Mouse (Mus musculus) forebrain, embryonic 11.5 days (tissue): Measurements from ENCODE around the gene Wdr86. TPM values are rescaled to one million over a fixed set of nuclear protein-coding genes. Genes with fewer than 3 reads are reported as not detected.

ENCODE experiments used
- ATAC-seq: fragments of 200-750 bp; cut with Nextera tagmentation; replicated peaks from 2 replicates; pipeline ENCODE4 v1.8.0; 2017; ENCODE audit warnings: moderate TSS enrichment; ENCODE audit not compliant: low FRiP score
- DNase-seq: peaks from one replicate; pipeline ENCODE4 v3.0.0-alpha.2; 2017; ENCODE audit warnings: low spot score
- H3K27ac ChIP-seq: fragments of 300-500 bp; sonication (generic); 2 replicates; pipeline ENCODE4 v1.5.1; 2014; ENCODE audit warnings: low read depth, low read length
- H3K27me3 ChIP-seq: fragments of 300-500 bp; sonication (generic); 2 replicates; pipeline ENCODE4 v1.6.1; 2014; ENCODE audit warnings: mild to moderate bottlenecking, low read length, mixed read lengths; ENCODE audit not compliant: control insufficient read depth, insufficient read depth
- H3K36me3 ChIP-seq: fragments of 300-500 bp; sonication (generic); 2 replicates; pipeline ENCODE4 v1.6.1; 2014; ENCODE audit warnings: mild to moderate bottlenecking, low read length, moderate library complexity, mixed read lengths; ENCODE audit not compliant: control insufficient read depth, insufficient read depth
- H3K4me1 ChIP-seq: fragments of 300-500 bp; sonication (generic); replicated peaks from 2 replicates; pipeline ENCODE4 v1.6.1; 2014; ENCODE audit warnings: low read length, mixed read lengths; ENCODE audit not compliant: control insufficient read depth, insufficient read depth
- H3K4me2 ChIP-seq: fragments of 300-500 bp; sonication (generic); 2 replicates; pipeline ENCODE4 v1.6.1; 2014; ENCODE audit warnings: low read depth, mild to moderate bottlenecking, low read length, moderate library complexity, mixed read lengths; ENCODE audit not compliant: severe bottlenecking
- H3K4me3 ChIP-seq: fragments of 300-500 bp; sonication (generic); 2 replicates; pipeline ENCODE4 v1.5.1; 2014; ENCODE audit warnings: low read depth, low read length
- H3K9ac ChIP-seq: fragments of 300-500 bp; sonication (generic); 2 replicates; pipeline ENCODE4 v1.6.1; 2014; ENCODE audit warnings: low read length
- H3K9me3 ChIP-seq: fragments of 300-500 bp; sonication (generic); 2 replicates; pipeline ENCODE4 v1.6.1; 2016; ENCODE audit warnings: low read length, mixed read lengths; ENCODE audit not compliant: control insufficient read depth
- WGBS: fragments of 180-500 bp; shearing (Covaris S2); extraction: QIAGEN DNeasy Blood & Tissue Kit; methylation state at CpG from one replicate; pipeline ENCODE4 v1.1.7; 2014; 5-methylcytosine and 5-hydroxymethylcytosine counted together
- polyA plus RNA-seq: library from polyadenylated mRNA; unstranded; fragments of >200 nt; fragmentation: Nextera tagmentation; extraction: Ambion mirVana; gene quantifications from 2 replicates; pipeline ENCODE4 v1.2.1, GENCODE M21; 2014

Gene Wdr86
- polyA plus RNA-seq, 1 experiment from 2014 or later, result 13.6 TPM

- H3K4me2 ChIP-seq, result peak overlapping the region; percentile 62
- H3K4me1 ChIP-seq, result no peaks in the 10 kb centered on the region
- ATAC-seq (no peak; the same call in 1 of the 2 replicates), DNase-seq (peak; percentile 71)
- WGBS, result 30% methylated on average over 16 of the region's 16 CpGs
- H3K9me3 ChIP-seq, result no peaks in the 10 kb centered on the region
- H3K27ac ChIP-seq, result peak overlapping the region; percentile 90
- H3K9ac ChIP-seq, result peak overlapping the region; percentile 67
- H3K36me3 ChIP-seq, result no peaks in the 10 kb centered on the region
- H3K4me3 ChIP-seq, result peak overlapping the region; percentile 90
- no peaks in the 10 kb centered on the region for H3K27me3 ChIP-seq
Observed at GRCm38 (mm10) chr5:24684578-24685365, 45.8 kb downstream of the Wdr86 start.

GRCm38 (mm10) chr5:24681436-24681835, 49.1 kb downstream of the Wdr86 start:
- H3K4me2 ChIP-seq, result no peak overlapping the region
- DNase-seq (no peak), ATAC-seq (no peak)
- 57% methylated on average over 1 of the region's 1 CpGs for WGBS
- no peak overlapping the region for H3K9ac ChIP-seq
- H3K27ac ChIP-seq, result no peak overlapping the region
- H3K36me3 ChIP-seq, result no peaks in the 10 kb centered on the region
- H3K4me1 ChIP-seq, result no peaks in the 10 kb centered on the region
- no peak overlapping the region for H3K4me3 ChIP-seq
- H3K9me3 ChIP-seq, result no peaks in the 10 kb centered on the region
- no peaks in the 10 kb centered on the region for H3K27me3 ChIP-seq

GRCm38 (mm10) chr5:24674238-24674637, 56.3 kb downstream of the Wdr86 start:
- ATAC-seq, result 0 out of 2 replicates have a peak, but pooled peaks have one; percentile 30
- H3K36me3 ChIP-seq, result no peaks in the 10 kb centered on the region
- H3K4me1 ChIP-seq, result no peaks in the 10 kb centered on the region
- H3K9ac ChIP-seq, result no peak overlapping the region
- no peaks in the 10 kb centered on the region for H3K27me3 ChIP-seq
- peak; percentile 82 for DNase-seq
- H3K4me2 ChIP-seq, result no peak overlapping the region
- H3K4me3 ChIP-seq, result no peak overlapping the region
- no peak overlapping the region for H3K27ac ChIP-seq
- no peaks in the 10 kb centered on the region for H3K9me3 ChIP-seq
- 34% methylated on average over 4 of the region's 4 CpGs for WGBS

Other genes with a start within 250 kb of the Wdr86 start
- 0.64 and 0.79 TPM in 2 replicates for gene Gbx1, start 203.5 kb downstream of the Wdr86 start, polyA plus RNA-seq
- gene Asb10, start 189.7 kb downstream of the Wdr86 start, polyA plus RNA-seq, result 0.11 TPM in 1 of 2 replicates, not detected in the other
- 0.20 TPM in 1 of 2 replicates, not detected in the other for gene 4931409K22Rik, start 173.9 kb downstream of the Wdr86 start, polyA plus RNA-seq
- gene Abcf2, start 153.3 kb downstream of the Wdr86 start, polyA plus RNA-seq, result 153 and 165 TPM in 2 replicates
- 11.4 and 11.5 TPM in 2 replicates for gene Chpf2, start 144.0 kb downstream of the Wdr86 start, polyA plus RNA-seq
- 76.0 and 93.8 TPM in 2 replicates for gene Smarcd3, start 106.3 kb downstream of the Wdr86 start, polyA plus RNA-seq
- gene Nub1, start 45.2 kb downstream of the Wdr86 start, polyA plus RNA-seq, result 33.9 and 34.0 TPM in 2 replicates
- not detected in 2 replicates for gene Crygn, start 27.3 kb upstream of the Wdr86 start, polyA plus RNA-seq
- 189 and 202 TPM in 2 replicates for gene Rheb, start 111.9 kb upstream of the Wdr86 start, polyA plus RNA-seq